Mouse (Mus musculus) heart, postnatal 0 days (tissue): ENCODE measurements around the gene 1700042G07Rik. TPM values are rescaled to one million over a fixed set of nuclear protein-coding genes. Genes with fewer than 3 reads are reported as not detected.

Experiments used
- ATAC-seq: fragments of 200-750 bp; cut with Nextera tagmentation; 2 replicates; pipeline ENCODE4 v1.8.0; 2017; ENCODE audit warnings: low read depth, moderate number of reproducible peaks, moderate library complexity; ENCODE audit not compliant: insufficient read depth
- DNase-seq: peaks from one replicate; pipeline ENCODE4 v3.0.0-alpha.2; 2016; ENCODE audit warnings: low spot score
- H3K27ac ChIP-seq: fragments of 300-500 bp; sonication (generic); 2 replicates; pipeline ENCODE4 v1.5.1; 2014; ENCODE audit warnings: low read depth, mild to moderate bottlenecking
- H3K27me3 ChIP-seq: fragments of 300-500 bp; sonication (generic); 2 replicates; pipeline ENCODE4 v1.6.1; 2014; ENCODE audit warnings: low read length, mixed read lengths; ENCODE audit not compliant: control insufficient read depth, insufficient read depth
- H3K36me3 ChIP-seq: fragments of 300-500 bp; sonication (generic); replicated peaks from 2 replicates; pipeline ENCODE4 v1.6.1; 2014; ENCODE audit warnings: low read length, mixed read lengths; ENCODE audit not compliant: control insufficient read depth, insufficient read depth
- H3K4me1 ChIP-seq: fragments of 300-500 bp; sonication (generic); 2 replicates; pipeline ENCODE4 v1.6.1; 2014; ENCODE audit warnings: antibody characterized with exemption; ENCODE audit not compliant: control insufficient read depth, insufficient read depth
- H3K4me2 ChIP-seq: fragments of 300-500 bp; sonication (generic); 2 replicates; pipeline ENCODE4 v1.6.1; 2014; ENCODE audit warnings: low read depth, mild to moderate bottlenecking, low read length, moderate library complexity
- H3K4me3 ChIP-seq: fragments of 300-500 bp; sonication (generic); 2 replicates; pipeline ENCODE4 v1.5.1; 2014; ENCODE audit warnings: low read depth, low read length
- H3K9ac ChIP-seq: fragments of 300-500 bp; sonication (generic); replicated peaks from 2 replicates; pipeline ENCODE4 v1.6.1; 2014; ENCODE audit warnings: low read depth, low read length, mixed read lengths
- H3K9me3 ChIP-seq: fragments of 300-500 bp; sonication (generic); replicated peaks from 2 replicates; pipeline ENCODE4 v1.6.1; 2016; ENCODE audit warnings: low read length; ENCODE audit not compliant: control insufficient read depth
- CTCF ChIP-seq: IDR thresholded peaks from 2 replicates; pipeline ENCODE4 v1.5.1; 2016; ENCODE audit warnings: antibody characterized with exemption, control low read depth, low read depth
- EP300 ChIP-seq: IDR thresholded peaks from 2 replicates; pipeline ENCODE4 v1.6.1; 2016; ENCODE audit warnings: antibody characterized with exemption, low read depth
- WGBS: fragments of 180-500 bp; shearing (Covaris S2); extraction: QIAGEN DNeasy Blood & Tissue Kit; methylation state at CpG from one replicate; pipeline ENCODE4 v1.1.7; 2014; 5-methylcytosine and 5-hydroxymethylcytosine counted together
- polyA plus RNA-seq: library from polyadenylated mRNA; unstranded; fragments of >200 nt; fragmentation: Nextera tagmentation; extraction: Ambion mirVana; gene quantifications from 2 replicates; pipeline ENCODE4 v1.2.1, GENCODE M21; 2015
- total RNA-seq: library from RNA; depleted of rRNA; stranded (reverse); fragments of >200 nt; gene quantifications from 2 replicates; pipeline ENCODE4 v1.2.3, GENCODE M21; 2014; ENCODE audit warnings: low replicate concordance

1700042G07Rik gene
- total and polyA plus RNA-seq, 2 experiments from 2014 or later, result not detected

DNA sequence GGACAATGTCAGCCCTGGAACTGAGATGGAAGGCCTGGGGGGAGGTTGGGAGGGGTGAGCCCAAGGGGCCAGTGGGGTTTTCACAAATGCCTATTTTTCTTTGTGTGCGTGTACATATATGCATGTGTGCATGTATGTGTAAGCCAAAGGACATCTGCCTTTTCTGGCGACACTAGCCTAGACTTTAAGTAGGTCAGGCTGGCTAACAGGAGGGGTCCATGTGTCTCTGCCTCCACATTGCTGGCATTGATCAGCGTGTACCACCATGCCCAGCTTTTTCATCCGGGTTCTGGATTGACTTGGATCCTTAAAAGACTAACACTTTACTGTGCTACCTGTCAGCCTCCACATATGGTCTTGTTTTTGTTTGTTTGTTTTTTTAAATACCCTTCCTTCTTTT, 580 bp downstream of the 1700042G07Rik start:
- TF ChIP-seq EP300 (no peak), CTCF (no peak)
- no peak for DNase-seq

DNA sequence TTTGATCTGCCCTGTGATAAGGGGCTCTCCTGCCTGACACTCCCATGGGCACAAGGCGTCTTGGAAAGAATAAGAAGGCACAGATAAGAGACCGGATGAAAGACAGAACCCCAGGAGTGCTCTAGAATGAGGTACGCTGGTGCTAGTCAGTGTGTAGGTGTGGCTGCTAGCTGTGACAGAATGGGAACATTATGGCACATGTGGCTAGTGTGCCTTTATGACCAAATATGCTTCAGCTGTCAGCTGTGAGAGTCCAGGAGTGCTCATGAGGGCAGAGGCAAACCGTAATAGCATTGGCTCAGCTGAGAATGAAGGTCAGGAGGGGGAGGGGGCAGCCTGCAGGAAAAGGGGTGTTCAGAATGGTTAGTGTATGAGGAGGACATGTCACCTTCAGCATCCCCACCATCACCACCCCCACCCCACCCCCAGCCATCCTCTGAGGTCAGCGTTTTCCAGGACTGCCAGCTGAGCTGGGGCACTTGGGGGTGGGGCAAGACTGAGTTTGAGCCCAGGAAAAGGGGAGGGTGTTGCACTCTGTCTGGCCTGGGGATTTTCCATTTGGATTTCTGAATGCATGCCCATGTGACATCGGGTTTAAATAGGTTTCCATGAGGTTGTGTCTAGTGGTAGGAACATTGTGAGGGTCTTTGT, 1.4 kb downstream of the 1700042G07Rik start:
- peaks cover 32% of the 10 kb centered on the region for H3K4me1 ChIP-seq
- no peak overlapping the region for H3K4me2 ChIP-seq
- DNase-seq, result peak; percentile 68
- no peaks in the 10 kb centered on the region for H3K36me3 ChIP-seq
- TF ChIP-seq EP300, result no peak
- no peak for TF ChIP-seq CTCF
- H3K4me3 ChIP-seq, result no peak overlapping the region
- H3K9ac ChIP-seq, result 0 out of 2 replicates have a peak overlapping the region, but pooled peaks have one; percentile 24
- no peaks in the 10 kb centered on the region for H3K27me3 ChIP-seq
- ATAC-seq, result peak; percentile 55
- 16% methylated on average over 6 of the region's 6 CpGs for WGBS
- peak overlapping the region; percentile 88 for H3K27ac ChIP-seq
- no peaks in the 10 kb centered on the region for H3K9me3 ChIP-seq

More for the DNA sequence above, 580 bp downstream of the 1700042G07Rik start:
- 95% methylated on average over 4 of the region's 4 CpGs for WGBS
- no peak overlapping the region for H3K4me3 ChIP-seq
- no peaks in the 10 kb centered on the region for H3K36me3 ChIP-seq
- no peak for ATAC-seq
- no peaks in the 10 kb centered on the region for H3K9me3 ChIP-seq
- no peak overlapping the region for H3K9ac ChIP-seq
- no peaks in the 10 kb centered on the region for H3K27me3 ChIP-seq
- H3K4me1 ChIP-seq, result peaks cover 32% of the 10 kb centered on the region
- H3K27ac ChIP-seq, result peak overlapping the region; percentile 88
- H3K4me2 ChIP-seq, result no peak overlapping the region

DNA sequence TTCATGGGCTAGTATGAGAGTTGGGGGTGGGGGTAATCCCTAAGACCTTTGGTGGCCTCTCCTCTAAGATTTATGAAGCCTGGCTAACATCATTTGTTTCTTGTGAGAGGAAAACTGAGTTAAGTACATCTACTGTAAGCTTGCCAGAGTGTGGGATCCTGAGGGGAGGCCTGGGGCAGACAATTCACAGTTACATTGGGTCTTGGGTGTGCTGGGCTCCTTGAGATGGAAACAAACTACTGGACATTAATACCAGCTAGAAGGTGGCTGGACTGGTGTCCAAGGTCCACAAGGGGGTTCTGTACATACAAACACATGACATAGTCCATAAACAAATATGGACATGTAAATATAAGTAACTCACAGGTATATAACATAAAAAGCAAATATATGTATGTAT, 2.0 kb downstream of the 1700042G07Rik start:
- DNase-seq (no peak), ATAC-seq (no peak)
- H3K4me2 ChIP-seq, result no peak overlapping the region
- no peaks in the 10 kb centered on the region for H3K36me3 ChIP-seq
- H3K9ac ChIP-seq, result 0 out of 2 replicates have a peak overlapping the region, but pooled peaks have one; percentile 24
- H3K4me1 ChIP-seq, result peaks cover 32% of the 10 kb centered on the region
- no peak overlapping the region for H3K4me3 ChIP-seq
- TF ChIP-seq CTCF (no peak), EP300 (no peak)
- H3K27me3 ChIP-seq, result no peaks in the 10 kb centered on the region
- H3K9me3 ChIP-seq, result no peaks in the 10 kb centered on the region
- peak overlapping the region; percentile 88 for H3K27ac ChIP-seq

DNA sequence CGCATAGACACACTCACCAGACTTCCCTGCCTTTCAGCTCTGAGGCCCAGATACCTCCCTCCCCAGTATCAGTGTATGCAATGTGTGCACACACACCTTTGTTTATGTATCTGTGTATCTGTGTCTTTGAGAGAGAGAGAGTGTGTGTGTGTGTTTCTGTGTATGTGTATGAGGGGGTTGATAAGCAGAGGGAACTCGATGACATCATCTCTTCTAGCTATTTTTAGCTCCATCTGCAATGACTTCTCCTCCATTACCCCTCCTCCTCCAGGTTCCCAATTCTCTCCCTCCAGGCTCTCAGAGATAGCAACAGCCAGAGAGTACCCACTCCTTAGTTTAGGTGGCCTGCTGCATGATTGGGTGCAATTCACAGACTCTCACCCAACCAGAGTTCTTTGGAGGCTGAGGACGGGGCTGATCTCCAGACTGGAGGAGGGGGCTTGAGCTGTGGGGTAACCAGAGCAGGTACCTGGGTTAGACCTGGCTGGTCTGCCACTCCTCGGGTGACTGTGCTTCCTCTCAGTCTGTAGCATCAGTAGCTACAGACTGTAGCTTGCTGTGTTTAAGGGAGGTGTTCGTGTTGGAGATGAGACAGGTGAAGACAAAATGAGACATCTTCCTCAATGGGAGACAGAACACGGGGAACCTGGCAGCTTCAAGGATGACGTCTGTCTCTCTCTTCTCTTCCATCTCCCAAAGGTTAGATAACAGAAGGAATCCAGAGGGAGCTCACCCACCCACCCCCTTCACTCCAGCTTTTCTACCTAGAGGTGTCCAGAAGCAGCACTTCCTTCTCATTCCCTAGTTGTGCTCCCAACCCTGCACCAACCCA, 2.8 kb downstream of the 1700042G07Rik start:
- peaks cover 32% of the 10 kb centered on the region for H3K4me1 ChIP-seq
- H3K4me2 ChIP-seq, result peak overlapping the region; percentile 51
- H3K4me3 ChIP-seq, result no peak overlapping the region
- H3K27me3 ChIP-seq, result no peaks in the 10 kb centered on the region
- H3K27ac ChIP-seq, result peak overlapping the region; percentile 88
- WGBS, result 29% methylated on average over 7 of the region's 7 CpGs
- H3K36me3 ChIP-seq, result no peaks in the 10 kb centered on the region
- DNase-seq (peak; percentile 91), ATAC-seq (peak; percentile 60)
- TF ChIP-seq EP300 (no peak), CTCF (no peak)
- H3K9ac ChIP-seq, result peak overlapping the region; percentile 34; the same call in 1 of the 2 replicates
- no peaks in the 10 kb centered on the region for H3K9me3 ChIP-seq

DNA sequence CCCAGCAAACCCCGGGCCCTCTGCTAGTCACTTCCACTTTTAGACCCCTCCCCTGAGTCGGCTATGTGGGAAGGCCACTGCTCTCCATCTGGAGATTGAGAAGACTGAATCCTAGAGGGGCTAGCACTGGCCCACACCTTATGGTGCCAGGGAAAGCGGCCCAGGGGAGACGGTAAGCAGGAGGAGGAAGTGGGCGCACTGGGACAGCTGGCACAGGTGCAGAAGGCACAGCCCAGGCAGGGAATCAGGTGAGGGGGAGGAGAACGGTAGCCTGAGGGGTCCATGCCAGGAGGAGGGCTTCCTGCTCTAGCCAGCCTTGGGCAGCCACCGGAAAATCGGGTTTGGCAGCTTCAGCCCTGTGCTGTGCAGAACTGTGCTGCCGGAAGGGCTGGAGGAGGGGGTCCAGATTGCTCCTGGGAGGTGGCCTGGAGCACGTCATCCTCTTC, 3.4 kb downstream of the 1700042G07Rik start:
- ATAC-seq (peak; percentile 59), DNase-seq (peak; percentile 71)
- peak overlapping the region; percentile 51 for H3K4me2 ChIP-seq
- H3K4me1 ChIP-seq, result peaks cover 32% of the 10 kb centered on the region
- peak overlapping the region; percentile 34; the same call in 1 of the 2 replicates for H3K9ac ChIP-seq
- TF ChIP-seq CTCF (no peak), EP300 (no peak; the same call in 1 of the 2 replicates)
- no peaks in the 10 kb centered on the region for H3K27me3 ChIP-seq
- 18% methylated on average over 10 of the region's 10 CpGs for WGBS
- no peaks in the 10 kb centered on the region for H3K9me3 ChIP-seq
- no peaks in the 10 kb centered on the region for H3K36me3 ChIP-seq
- H3K27ac ChIP-seq, result peak overlapping the region; percentile 88
- no peak overlapping the region for H3K4me3 ChIP-seq
